Mouse (Mus musculus): ENCODE data around the gene Hhat.

DNA sequence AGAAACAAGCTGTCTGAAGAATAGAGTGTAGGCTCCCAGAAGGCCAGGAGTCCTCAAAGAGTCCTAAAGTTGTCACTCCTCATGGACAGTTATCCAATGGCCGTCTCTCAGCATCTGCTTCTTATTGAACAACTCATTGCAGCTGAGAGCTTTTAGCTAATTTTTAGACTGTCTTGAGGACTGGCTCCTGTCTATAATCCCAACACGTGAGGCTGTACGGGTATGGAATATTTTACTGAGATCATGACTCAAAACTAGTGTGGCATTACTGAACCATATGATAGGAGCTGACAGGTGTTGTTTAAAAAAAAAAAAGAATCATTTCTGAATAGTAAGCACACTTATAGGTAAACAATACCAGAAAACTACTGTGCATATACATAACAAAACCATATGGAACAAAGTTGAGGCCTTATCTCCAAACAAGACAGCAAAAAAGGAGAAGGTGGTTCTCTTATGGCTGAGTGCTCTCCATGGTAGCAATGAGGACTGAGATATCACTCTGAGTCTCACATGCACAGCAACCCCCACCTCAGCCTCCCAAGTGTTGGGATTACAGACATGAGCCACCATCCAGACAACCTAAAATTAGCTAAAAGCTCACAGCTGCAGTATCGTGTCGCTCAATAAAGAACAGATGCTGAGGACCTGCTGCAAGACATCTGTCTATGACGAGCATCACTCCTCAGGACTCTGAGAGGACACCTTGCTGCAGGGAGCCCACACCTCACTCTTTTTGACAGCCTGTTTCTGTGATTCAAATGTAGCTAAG lies 21.6 kb downstream of the Hhat start:
- TF ChIP-seq POLR2A (IDR thresholded peaks at IDR 0.05; ENCODE audit: low read depth, low read length) (no peak), CTCF (IDR thresholded peaks at IDR 0.05; ENCODE audit: borderline replicate concordance, insufficient read depth, low read length) (no peak)
